Mouse (Mus musculus) urinary bladder, adult 18-20 months (tissue): ENCODE measurements around the gene Znhit3.

Experiments
- DNase-seq, 2 experiments: peaks; one replicate each; pipeline ENCODE4 v3.0.0; 2022; ENCODE audit warnings: low spot score in 2 of 2, mixed read lengths in 2 of 2

Znhit3 gene

DNA sequence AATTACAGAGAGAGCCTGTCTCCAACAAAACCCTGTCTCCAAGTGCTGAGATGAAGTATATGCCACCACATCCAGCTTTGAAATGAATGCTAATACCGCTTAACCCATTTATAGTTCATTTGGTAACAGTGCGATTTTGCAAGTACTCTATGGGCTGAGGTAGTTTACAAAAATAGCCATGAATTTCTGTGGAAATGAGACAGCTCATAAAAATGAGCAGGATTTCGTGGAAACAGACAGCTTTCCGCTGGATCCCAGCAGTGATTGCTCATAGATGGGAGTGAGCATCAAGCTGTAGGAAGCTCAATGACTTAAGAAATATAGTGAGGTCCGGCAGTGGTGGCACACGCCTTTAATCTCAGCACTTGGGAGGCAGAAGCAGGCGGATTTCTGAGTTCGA, 4.8 kb upstream of the Znhit3 start:
- DNase-seq: no peak

DNA sequence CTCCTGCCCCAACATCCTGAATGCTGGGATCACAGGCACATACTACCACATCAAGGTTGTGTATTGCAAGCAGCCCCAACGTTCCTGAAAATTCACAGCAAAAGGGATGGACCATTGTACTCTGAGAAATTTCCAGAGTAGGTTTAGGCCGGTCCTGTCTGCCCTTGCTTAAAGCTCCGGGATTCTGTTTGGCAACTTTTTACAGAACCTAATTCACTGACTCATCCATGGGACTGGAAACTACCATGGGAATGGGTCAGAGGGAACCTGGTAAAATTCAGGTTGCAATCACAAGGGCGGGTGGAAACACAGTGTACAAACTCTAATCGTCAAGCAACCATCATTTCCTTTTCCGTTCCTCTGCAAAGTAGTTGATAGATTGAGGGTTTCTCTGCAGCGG, 3.8 kb upstream of the Znhit3 start:
- no peak for DNase-seq

DNA sequence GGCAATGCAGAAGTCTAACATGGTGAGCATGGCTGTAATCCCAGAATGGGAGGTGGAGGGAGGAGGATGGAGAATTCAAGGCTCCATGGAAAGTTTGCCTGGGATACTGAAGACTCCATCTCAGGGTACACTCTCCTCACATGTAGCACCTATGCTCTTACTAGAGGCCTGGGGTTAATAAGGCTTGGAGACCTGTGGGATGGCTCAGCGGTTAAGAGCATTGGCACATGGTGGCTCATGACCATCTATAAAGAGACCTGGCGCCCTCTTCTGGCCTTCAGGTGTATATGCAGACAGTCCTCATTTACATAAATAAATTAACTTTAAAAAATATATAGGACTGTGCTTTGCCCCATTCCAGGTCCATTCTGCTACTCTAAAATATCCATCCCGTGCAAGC, 3.1 kb upstream of the Znhit3 start:
- peak in 1 of 2 experiments; percentile 23 for DNase-seq

DNA sequence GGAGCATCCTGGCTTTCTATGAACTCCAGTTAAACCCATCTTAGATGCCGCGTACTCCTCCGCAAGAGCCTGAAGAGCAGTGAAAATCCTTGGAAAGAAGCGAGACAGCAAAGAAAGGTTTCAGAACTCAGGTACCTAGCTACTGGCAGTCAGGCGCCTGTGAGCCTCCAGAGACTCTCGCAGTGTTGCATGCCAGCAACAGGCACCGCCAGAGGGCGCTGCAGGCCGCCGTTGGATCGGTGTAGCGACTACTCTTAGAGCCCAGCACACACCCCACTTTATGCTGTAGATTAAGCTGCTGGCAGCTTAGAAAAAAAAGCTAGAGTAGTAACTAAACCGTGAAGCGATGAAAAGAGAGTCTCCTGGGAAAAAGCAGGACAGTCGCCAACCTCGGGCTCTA, 2.3 kb upstream of the Znhit3 start:
- peak; percentile 55 to 76 for DNase-seq

DNA sequence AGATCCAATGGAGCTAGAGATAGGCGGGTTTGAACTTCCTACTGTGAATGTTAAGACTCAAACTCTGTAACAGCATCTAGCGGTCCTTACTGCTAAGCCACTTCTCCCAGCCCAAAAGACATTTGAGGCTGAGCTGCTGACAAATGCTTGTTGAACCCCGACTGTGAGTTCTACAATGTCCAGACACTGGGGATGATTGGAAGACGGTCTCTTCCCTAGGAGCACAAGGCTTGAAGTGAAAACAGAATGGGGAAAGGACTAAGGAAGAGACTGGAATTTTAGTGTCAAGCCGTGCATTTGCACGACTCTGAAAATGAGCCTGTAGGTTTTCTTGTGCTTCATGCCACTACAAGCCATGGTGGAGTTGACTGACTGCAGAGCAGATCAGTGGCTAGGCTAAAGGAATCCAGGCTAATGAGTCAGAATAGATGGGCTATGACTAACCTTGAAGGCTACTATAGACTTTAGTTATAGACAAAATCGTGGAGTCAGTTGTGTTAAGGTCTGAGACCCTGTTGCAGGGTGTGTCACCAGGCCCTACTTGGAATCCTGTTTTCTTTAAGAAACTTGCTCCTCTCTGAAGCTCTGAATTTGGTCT, 636 bp upstream of the Znhit3 start:
- DNase-seq: no peak

DNA sequence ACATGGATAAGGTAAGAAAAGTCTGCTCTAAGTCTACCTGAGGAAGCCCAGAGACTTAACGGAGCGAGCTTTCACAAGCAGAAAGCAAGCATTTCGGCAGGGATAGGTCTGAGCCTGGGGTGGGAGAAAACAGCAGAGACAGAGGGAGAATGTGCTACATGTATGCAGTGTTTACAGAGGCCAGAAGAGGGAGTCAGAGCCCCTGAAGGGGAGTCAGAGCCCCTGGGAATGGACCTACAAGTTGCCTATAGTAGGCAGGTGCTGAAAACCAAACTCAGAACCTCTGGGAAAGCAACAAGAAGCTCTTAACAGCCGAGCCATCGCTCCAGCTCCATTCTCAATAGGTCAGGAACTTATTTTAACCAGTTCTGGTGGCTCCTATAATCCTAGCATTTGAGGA, 1.5 kb downstream of the Znhit3 start:
- no peak for DNase-seq

DNA sequence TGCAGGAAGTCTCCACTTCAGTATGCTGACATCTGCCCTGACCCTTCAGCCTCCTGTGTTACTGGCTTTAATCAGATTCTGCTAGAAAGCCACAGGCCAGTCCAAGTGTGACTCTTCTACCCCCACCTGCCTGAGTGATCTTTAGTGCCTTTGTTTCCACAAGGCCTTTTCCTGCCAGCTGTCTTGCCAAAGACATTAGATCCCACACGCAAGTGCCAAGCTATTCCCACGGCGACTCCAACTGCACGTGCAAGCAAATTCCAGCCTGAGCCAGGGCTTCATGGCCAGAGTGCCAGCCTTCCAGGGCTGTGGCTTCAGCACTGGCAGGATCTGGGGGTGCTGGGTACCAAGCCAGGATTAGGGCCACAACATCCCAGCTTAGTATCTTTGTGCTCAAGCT, 5.8 kb downstream of the Znhit3 start:
- DNase-seq: no peak

DNA sequence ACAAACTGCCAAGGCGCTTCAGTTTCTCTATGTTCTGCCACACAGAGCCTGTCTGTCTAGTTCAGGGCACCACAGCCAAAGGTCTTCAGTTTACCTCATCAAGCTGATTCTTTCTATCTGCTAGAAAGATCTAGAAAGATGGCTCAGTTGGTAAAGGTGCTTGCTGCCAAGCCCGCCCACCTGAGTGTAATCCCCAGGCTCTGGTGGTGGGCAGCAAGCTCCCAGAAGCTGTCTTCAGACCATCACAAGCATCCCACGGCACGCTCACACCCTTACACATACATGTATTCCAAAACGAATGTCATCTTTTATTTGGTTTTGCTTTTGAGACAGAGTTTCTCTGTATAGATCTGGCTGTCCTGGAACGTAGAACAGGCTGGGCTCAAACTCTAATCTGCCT, 7.7 kb downstream of the Znhit3 start:
- DNase-seq: no peak

DNA sequence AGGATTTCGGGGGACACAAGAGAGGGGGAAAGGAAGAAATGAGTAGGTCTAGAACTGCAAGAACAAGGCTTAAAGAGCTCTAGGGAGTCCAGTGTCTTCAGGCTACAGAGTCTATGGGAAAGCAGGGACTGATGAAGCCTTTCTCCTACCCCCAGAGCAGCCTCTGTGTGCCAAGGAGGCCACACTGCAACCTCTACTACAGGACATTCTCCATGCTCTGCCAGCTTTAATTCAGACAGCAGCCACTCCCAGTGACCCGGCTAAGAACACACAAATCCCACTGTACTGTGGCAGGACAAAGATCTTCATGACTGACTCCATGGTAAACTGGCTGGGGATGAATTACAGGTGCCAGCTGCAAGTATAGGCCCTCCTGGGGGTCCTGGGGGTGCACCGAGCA, 9.1 kb downstream of the Znhit3 start:
- DNase-seq: no peak

DNA sequence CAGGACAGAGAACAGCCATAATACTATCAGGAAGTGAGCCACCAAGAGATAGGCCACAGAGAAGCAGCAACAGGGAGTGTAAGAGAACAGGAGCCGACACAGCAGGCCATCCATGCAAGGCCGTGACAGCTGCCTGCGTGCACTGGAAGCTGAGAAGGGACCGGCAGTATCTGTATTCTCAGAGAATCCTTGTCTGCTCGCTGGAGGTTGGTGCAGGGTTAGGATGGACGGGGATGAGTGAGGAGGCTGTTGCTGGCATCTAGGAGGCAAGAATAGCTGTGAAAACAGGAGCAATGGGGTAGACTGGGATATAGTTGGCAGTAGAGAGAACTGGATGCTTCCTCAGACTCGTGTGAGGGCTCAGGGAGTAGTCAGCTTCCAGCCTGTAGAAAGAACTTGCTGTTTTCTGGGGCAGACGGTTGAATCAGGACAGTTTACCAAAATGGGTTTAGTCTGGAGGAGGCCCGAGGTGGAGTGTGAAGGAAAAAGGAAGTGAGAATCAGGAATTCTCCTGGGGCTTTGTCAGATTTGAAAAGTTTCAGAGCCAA, 11.5 kb downstream of the Znhit3 start:
- DNase-seq: no peak

DNA sequence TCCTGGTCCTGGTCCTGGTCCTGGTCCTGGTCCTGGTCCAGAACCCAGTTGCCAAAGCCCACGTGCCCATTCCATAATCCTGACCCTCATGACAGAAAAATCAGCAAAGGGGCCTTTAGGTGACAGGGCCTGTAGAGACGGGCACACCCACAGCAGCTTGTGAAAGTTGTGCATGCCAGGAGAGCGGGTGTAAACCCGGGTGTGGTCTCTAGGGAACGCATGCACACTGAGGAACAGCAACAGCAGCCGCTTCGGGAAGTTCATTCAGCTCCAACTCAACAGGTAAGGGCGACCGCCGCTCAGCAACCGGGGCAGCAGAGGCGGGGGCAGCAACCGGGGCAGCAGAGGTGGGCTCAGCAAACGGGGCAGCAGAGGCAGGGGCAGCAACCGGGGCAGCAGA, 23.1 kb downstream of the Znhit3 start:
- no peak for DNase-seq

DNA sequence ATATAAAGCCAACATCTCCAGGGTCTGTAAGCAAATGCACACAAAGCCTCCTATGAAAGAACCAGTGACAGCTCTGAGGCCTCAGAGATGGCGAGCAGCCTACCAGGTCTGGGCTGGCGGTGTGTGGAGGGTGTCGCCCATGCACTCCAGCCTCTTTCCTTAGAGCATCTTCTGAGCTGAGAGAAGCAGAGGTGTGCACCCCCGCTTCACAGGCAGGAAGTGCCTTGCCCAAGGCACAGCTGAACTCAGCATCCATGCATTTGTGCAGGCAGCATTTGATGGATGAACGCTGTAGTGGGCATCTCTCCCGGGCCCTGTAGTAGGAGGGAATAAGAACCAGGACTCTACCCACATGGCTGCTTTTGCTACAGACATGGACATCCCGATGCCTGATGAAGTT, 24.5 kb downstream of the Znhit3 start:
- DNase-seq: no peak

DNA sequence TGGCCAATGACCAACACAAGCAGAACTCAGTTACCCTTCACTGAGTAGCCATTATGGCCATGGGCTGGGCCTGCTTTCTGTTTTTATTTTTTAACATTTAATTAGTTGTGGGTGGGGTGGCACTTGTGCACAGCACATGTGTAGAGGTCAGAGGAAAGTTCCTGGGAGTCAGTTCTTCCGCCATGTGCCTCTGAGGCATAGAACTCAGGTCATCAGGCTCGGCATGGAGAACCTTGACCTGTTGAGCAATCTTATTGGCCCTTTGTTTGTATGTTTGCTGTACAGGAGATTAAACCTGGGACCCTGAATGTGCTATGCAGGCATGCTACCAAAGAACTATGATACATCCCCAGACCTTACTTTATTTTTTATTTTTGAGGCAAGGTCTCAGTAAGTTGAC, 26.7 kb downstream of the Znhit3 start:
- no peak for DNase-seq

DNA sequence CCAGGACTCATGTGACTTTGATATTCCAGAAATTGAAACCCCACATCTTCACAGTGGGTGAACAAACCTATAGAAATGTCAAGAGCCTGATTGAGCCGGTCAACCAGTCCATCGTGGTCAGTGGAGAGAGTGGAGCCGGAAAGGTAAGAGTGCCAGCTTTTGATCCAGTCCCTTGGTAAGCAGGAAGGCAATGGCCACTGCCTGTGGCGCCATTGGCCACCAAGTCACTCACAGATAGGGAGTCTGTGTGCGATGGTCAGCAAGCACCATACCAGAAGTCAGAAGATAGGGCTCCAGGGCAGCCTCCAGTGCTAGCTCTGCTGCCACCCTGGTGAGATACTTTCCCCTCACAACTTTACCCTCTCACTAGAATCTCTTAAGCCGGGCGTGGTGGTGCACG, 28.1 kb downstream of the Znhit3 start:
- no peak for DNase-seq

DNA sequence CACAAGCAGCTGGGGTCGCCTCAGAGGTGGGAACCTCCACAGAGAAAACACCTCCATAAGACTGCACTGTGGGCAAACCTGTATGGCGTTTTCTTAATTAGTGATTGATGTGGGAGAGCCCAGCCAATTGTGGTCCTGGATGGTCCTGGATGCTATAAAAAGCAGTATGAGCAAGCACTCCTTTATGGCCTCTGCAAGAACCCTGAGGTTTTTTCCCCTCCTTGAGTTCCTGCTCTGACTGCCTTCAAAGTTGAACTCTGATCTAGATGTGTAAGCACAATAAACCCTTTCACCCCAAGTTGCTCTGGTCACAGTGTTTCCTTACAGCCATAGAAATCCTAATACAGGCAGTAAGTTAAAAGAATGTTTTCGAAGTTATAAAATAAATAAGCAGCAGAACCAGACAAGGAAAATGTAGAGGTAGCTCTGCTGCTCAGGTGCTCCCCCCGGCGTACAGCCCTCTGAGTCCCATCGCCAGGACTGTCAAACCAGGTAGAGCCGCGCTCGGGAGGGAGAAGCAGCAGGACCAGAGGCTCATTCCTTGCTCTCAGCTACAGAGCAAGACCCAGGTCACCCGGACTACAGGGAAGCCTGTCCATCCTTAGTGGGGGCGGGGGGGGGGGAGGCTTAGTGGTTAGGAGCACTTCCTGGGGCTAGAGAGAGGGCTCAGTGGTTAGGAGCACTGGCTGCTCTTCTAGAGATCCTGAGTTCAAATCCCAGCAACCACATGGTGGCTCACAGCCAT, 29.2 kb downstream of the Znhit3 start:
- no peak for DNase-seq

DNA sequence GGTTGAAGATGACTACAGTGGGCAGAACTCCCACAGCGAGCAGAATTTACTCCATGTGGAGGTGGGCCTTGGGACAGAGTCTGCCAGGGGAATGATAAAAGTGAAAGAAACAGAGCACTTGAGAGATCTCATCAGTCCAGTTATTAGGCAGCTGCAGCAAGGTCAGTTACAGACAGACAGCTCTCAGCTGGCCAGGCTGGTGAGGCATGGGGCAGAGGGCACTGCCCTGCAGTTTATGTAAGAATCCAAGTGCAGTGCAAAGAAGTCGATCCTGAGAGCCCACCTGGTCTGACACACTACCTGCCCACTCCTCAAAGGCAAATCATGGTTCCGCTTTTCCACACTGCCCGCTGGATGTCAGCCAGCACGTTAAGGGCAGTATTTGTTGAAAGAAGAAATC, 29.9 kb downstream of the Znhit3 start:
- DNase-seq: no peak

DNA sequence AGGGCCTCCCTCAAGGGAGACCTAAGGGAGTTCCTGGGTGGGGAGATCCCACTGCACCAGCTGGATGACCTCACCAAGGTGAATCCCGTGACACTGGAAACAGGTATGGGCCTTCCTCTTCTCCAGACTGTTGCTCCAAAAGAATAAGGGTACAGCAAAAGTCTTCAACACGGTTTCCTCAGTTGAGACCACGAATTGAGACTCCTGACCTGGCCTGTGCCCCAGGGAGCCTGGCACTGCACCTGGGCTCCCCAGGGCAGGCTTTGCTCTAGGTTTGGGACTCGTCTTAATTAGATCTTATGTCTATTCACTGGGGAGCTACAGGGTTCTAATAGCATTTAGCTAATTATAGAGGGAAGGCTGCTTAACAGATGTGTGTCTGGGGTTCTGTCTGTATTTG, 30.9 kb downstream of the Znhit3 start:
- no peak for DNase-seq

DNA sequence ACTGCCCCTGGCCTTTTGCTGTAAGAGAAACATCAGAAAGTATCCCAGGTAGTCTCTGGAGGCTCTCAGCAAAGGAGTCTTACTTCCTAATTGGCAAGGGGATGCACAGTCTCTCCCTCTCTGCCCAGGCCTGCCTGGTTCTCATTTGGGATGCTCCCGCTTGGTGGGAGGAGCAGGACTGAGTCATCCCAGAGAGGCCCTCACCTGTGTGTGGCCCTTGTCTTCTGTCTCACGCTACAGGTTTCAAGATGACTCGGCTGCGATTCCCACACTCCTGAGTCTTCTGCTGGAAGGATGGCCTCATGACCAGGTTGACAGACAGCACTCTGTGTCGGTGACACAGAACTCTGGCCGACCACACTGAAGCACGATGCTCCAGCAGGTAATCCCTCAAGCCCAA, 33.8 kb downstream of the Znhit3 start:
- DNase-seq: no peak

DNA sequence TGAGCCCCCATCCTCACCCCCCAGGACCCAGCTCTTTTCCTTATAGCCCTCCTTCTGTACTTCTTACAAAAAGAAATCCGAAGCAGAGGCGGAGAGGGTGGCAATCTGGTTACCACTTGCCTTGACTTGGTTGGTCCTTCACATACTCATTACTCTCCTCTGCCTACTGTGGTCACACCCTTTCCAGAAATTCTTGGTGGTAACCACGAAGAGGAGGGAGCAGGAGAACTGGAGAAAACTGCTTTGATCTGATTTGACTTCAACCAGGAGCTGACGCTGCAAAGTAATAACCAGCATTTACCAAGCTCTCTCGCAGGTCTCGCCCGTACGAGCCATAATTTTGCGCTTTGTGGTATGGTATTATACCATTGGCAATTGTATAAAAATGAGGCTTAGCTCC, 35.2 kb downstream of the Znhit3 start:
- no peak for DNase-seq

DNA sequence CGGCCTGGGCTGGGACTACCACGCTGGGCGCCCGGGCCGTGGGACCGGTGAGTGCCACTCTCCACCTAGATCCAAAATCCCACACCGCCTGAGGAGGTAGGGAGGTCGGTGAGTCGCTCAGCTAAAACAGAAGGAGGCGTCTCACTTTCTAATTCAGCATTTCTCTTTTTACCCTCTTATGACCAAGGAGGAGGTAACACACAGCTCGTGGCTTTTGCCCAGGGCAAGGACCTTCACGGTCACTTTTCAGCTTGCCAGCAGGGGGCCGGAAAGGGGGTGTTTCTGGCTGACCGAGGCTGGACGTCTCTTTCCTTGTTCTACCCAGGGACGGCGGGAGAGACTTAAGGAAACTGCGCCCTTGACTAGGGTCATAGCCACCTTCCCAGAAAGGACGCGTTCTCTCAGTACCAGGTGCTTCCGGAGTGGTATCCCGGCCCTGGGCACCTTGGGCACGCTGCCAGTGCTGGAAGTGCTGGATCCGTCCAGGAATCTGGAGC, 35.7 kb downstream of the Znhit3 start:
- peak; percentile 20 to 68 for DNase-seq

DNA sequence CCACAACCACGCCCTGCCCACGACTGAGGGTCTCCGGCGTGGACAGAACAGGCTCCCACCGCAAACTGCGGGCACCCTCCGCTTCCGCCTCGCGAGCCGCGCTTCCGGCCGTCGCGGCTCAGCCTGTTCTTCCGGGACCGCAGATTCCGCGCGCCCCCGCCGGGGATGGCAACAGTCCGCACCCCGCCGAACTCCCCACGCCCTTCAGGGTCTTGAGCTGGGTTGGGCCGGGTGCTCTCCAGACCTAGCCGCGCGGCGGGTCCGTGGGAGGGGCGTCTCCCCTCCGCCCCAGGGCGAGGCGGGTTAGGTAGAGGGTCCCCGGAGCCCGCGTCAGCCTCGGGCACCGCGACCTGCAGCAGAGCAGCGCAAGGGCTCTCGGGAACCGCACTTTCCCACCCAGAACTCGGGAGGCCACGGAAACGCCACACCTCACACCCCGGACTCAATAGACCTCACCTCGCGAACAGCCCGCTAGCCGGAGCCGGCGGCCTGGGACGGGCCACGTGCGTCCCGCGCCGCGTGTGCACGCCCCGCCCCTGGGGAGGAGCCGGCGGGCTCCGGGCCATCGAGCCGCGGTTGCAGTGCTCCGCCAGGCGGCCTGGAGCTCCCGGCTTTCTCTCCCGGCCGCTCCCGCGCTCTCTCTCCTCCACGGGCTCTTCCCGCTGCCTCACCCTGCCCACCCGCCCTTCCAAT, 36.2 kb downstream of the Znhit3 start, which contains the start of the genes Myo19 and Pigw:
TSS of gene Myo19 (plus strand) at position 377 of the 693 bp plus-strand sequence.
TSS of gene Pigw (minus strand) at position 514 of the 693 bp plus-strand sequence.
- peak; percentile 69 to 78 for DNase-seq

DNA sequence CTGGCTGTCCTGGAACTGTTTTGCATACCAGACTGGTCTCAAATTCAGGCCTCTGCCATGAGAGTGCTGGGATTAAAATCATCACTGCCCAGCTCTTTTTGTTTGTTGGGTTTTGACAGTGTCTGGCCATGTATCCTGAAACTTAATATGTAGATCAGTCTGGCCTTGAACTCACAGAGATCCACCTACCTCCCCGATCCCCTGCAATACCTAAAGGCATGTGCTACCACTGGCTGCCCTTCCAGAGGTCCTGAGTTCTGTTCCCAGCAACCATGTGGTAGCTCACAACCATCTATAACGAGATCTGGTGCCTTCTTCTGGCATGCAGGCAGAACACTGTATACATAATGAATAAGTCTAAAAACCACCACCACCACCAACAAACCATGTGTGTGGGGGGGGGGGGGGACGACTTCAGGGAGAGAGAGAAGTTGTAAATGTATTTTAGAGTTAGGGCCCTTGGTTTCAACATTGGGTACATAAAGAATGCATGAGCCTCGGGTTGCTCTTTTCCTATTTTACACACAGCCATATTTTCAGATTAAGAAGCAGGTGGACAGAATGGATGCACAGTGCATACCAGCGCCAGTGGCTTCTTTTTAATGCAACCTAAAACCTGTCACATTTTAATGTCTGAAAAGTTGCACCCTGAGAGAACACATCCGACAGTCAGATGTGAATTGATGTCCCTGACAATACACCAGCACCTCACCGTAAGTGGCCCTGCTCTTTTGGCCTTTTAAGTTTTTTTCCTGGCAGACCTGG, 37.0 kb downstream of the Znhit3 start:
- no peak for DNase-seq
